In genomic region chr9:107282951-107283350, GRCm38 (mm10) we compare ENCODE assay signal across 14 mouse cellular contexts. TPM values are rescaled to one million over a fixed set of nuclear protein-coding genes. Genes with fewer than 3 reads are reported as not detected.
"Had no signal": no experiment of that assay in that cellular context is flagged by ENCODE, and none has a peak within 500 bp of the region (broad histone marks: within the 10 kb centered on the region; RNA-seq: fewer than 3 reads in every experiment).

No protein-coding gene starts in this region.

- ATAC-seq: intestine, embryonic 16.5 days had no signal

- DNase-seq: kidney, adult 2 months; kidney, postnatal 14 days; lung, adult 18-20 months; midbrain, embryonic 14.5 days; right cerebral cortex, postnatal 4 days; spleen, adult 18-20 months; thymus, adult 18-20 months; thymus, postnatal 14 days had no signal

- H3K36me3 ChIP-seq: kidney, embryonic 15.5 days; limb, embryonic 15.5 days; midbrain, embryonic 10.5 days; neural tube, embryonic 12.5 days had no signal

- H3K4me3 ChIP-seq: kidney, embryonic 15.5 days; limb, embryonic 15.5 days; midbrain, embryonic 10.5 days; neural tube, embryonic 12.5 days had no signal

- H3K4me2 ChIP-seq: kidney, embryonic 15.5 days; limb, embryonic 15.5 days; neural tube, embryonic 12.5 days had no signal

- H3K9me3 ChIP-seq: kidney, embryonic 15.5 days; limb, embryonic 15.5 days; midbrain, embryonic 10.5 days; neural tube, embryonic 12.5 days had no signal

- H3K9ac ChIP-seq: kidney, embryonic 15.5 days; limb, embryonic 15.5 days; neural tube, embryonic 12.5 days had no signal

- H3K27ac ChIP-seq: kidney, embryonic 15.5 days; limb, embryonic 15.5 days; midbrain, embryonic 10.5 days; neural tube, embryonic 12.5 days had no signal

- H3K27me3 ChIP-seq: kidney, embryonic 15.5 days; limb, embryonic 15.5 days; neural tube, embryonic 12.5 days had no signal

RNA-seq across cellular contexts. Expression of gene Dock3, which starts 51.2 kb away (rescaled TPM):
- total RNA-seq: neutrophil, adult 5-6 weeks had no signal

RNA-seq across cellular contexts. Expression of gene 6430571L13Rik, which starts 57.5 kb away (rescaled TPM):
- total RNA-seq: neutrophil, adult 5-6 weeks had no signal
